Mouse (Mus musculus) kidney, adult 2 months (tissue): ENCODE measurements at regions not wholly inside any gene's neighbourhood (a gene's known extent, or its start where the extent isn't known, plus 50 kb on each side); places are given as distances from the start of the nearest gene placed in this dataset.

Experiments
- CTCF ChIP-seq: fragments of 200-500 bp; conservative IDR thresholded peaks from 2 replicates; pipeline ENCODE4 v1.5.1; 2011; ENCODE audit warnings: low read depth, mild to moderate bottlenecking, control low read depth, low read length, moderate library complexity, mixed read lengths; ENCODE audit not compliant: insufficient read depth, insufficient read length
- POLR2A ChIP-seq: fragments of 200-500 bp; IDR thresholded peaks from one replicate; pipeline ENCODE4 v1.6.1; 2011; ENCODE audit warnings: low read depth, low read length, control low read depth

GRCm38 (mm10) chr11:89896854-89897253 is 105.8 kb downstream of the Pctp start:
- TF ChIP-seq POLR2A (no peak), CTCF (no peak)
